Mouse (Mus musculus): ENCODE measurements at regions not wholly inside any gene's neighbourhood (a gene's known extent, or its start where the extent isn't known, plus 50 kb on each side); places are given as distances from the start of the nearest gene placed in this dataset.
A peak's percentile ranks its signal among the peaks of the same experiment; 100 is the strongest.
"Not testable (repeated sequence)": the region's sequence is repeated elsewhere in the genome, so short reads cannot be mapped to it uniquely, and the experiment has no call there.

DNA sequence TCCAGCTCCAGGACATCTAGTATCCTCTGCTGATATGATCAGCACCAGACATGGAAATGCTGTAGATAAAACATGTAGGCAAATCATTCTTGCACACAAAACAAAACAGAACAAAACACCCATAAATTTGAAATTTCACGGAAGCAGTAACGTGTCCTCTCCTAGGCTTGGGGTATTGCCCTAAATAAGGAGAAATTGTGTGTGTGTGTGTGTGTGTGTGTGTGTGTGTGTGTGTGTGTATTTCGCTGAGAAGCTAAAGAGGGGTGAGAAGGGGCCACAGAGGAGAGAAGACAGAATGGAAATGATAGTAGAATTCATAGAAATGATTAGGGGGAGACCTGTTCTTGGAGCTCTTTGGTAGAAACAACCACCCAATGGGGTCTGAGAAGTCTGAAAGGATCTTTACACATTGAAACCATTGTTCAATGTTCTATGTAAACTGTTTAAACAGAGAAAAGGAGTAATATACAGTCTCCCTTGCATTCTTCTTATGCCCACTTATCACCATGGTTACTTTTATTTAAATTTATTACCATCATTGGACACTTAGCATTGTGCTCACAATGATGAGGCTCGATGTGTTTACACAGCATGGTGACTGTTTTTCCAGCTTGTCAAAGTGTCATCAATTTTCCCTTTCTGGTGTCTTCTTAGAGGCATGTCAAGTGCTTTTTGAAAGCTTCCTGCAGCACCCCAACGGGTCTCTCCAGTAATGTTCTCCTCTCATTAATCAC is 317.3 kb upstream of the 4933412E24Rik start:
- DNase-seq (ENCODE audit: low spot score), result no peak

DNA sequence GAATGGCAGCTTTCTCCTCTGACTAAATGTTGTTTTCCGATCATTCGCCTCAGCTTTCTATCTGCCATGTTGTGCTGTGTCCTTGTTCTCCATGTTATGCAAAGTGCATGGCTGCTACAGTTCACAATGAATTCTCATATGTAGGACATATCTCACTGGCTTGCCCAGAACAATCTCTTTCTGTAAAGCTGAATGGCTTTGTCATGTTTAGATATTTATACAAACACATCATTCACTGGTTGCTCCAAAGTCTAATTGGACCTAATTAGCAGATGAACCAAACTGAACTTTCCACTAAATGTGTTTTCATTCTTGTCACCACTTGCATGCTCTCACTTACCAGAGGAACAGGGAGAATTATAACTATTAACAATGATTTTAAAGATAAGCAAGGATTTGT is 301.2 kb upstream of the 4933412E24Rik start:
- DNase-seq (ENCODE audit: low spot score), result no peak

DNA sequence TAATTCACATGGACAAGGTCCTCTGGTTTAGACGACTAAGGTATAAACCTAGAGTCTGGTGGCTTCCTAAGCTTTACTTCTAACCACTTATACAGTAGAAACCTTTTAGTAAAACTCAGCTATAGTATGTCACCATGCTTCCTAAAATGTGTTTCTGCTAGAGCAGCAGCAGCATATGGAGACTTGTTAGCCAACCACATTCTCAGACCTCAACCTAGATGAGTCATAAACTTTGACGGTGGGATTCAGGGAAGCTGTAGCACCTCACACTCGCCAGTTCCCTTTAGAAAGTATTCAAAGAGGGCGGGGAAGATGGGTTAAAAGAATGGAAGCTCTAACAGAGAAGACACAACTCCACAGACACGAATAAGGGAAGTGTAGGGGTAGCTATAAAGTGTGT is 298.8 kb upstream of the 4933412E24Rik start:
- no peak for DNase-seq (ENCODE audit: low spot score)

DNA sequence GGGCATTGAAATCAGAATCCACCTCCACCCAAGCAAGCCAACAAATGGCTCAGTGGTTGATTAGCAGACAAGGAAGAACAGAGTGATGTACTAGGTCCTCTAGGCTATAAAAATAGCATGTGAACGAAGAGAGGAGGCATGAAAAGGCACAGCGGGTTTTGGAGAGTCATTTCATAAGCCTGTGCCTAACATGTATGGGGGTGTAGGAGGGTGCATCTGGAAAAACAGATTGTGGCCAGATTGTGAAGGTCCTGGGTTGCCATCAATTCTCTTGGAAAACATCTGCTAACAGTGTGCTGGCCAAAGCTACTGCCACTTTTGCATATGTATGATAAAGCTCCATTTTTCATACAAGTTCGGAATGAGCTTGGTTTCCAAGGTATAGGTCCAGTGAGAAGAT is 293.5 kb upstream of the 4933412E24Rik start:
- no peak for DNase-seq (ENCODE audit: low spot score)

DNA sequence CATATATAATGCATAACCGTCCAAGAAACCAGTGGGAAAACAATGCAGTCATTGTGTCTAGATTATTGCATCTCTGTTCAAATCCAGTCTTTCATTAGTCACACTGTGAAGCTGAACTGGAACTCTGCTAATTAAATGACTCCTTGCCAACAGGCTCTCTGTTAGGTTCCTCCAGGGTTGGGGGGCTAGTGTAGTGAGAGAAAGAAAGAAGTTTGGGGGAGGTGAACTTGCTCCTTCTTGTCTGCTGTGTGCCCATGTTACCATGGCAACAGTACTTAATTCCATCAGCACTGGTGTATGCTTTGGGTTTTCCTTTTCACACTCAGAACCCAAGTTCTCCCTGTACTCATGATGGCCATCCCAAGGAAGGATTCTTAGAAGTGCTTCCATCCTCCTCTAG is 292.6 kb upstream of the 4933412E24Rik start:
- DNase-seq (ENCODE audit: low spot score), result no peak

DNA sequence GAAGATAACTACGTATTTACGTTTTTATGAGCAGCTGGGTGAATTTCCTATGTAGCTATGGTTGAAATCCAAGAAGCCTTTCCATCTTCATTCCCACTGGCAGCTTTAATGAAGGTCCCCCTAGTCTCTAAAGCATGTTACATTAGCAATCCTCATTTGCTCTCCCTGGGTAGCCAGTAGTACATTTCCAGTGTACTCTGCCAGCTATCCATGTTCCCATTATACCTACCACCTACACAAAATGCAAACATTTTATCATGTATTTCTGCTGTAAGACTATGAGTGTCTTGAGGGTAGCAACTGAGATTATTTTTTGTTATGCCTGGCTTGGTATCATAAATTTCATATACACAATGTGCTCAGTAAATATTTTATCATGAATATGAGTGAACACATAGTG is 291.7 kb upstream of the 4933412E24Rik start:
- no peak for DNase-seq (ENCODE audit: low spot score)

DNA sequence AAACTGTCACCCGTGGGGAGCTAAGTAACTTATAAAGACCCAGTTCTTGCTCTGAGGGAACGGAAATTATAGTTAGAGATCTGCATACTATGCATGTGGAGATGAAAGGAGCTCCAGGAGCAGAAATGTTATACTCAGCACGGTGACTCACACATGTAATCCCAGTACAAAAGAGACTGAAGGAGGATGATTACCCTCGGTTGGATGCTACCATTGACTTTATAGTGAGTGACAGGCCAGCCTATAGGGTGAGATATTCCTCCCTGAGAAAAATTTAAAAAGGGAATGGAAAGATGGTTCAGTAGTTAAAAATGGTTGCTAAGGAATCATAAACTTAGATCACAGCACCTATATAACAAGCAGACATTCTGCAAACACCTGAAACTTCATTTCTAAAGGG is 287.1 kb upstream of the 4933412E24Rik start:
- DNase-seq (ENCODE audit: low spot score), result no peak

DNA sequence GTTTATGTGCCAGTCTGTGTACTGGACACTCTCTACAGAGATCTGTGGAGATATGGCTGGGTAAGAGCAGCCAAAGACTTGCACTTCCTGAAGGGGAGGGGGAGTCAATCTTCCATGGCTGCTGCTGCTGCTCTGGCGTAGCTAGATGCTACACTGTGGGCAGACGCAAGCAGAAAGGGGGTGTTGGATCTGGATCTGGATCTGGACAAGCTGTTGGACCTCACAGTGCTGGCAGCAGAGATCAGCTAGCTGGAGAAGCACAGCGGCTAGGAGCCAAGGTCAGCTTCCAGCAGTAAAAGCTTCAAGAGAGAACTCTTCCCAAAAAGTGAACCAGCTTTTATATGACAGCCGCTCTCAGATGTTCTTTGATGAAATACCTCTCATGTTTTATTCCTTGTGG is 285.5 kb upstream of the 4933412E24Rik start:
- peak; percentile 20 for DNase-seq (ENCODE audit: low spot score)

DNA sequence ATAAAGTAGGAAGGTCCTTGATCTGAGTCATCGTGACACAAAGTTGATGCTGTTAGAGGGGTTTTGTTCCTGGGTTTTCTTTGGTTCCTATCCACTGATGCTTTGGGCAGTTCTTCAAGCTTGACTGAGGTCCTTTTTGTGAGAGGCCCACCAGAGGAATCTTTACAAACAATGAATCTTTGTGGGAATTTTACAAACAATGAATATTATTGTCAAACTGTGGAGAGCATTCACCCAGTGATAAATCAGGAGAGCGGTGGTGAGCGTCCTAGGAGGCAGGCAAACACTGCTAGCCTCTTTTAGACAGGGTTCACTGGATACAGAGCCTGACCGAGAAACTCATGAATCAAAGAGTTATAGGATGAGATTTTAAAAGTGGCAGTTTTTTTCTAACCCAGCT is 268.9 kb upstream of the 4933412E24Rik start:
- no peak for DNase-seq (ENCODE audit: low spot score)

DNA sequence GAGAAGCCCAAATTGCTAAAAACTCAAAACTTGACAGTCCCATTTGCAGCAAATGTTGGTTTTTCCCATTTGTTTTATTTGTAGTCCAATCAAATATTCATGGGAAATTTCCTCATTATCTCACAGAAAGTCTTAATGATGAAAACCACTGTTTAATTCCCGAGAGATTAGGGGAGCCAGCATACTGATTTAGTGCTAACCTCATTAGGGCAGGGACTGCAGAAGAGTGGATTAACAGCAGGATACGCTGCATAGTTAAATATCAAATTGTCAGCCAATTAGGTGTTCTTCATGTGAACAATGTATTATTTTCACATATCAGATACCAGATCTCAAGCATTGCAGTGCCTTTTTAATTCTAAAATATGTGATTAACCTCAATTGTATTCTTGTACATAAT is 264.0 kb upstream of the 4933412E24Rik start:
- no peak for DNase-seq (ENCODE audit: low spot score)

DNA sequence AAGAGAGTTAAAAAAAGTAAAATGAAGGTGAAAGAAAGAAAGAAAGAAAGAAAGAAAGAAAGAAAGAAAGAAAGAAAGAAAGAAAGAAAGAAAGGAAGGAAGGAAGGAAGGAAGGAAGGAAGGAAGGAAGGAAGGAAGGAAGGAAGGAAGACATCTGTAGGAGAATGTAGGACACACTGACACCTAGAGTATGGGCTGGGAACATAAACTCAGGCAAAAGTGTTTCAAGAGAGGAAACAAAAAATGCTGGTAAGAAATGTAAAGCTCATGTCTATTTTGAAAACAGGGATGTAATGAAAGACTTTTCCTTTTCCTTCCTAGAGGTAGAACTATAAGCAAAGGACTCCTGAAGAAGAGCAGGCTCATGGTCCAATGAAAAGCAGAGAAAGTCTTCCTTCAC is 237.2 kb upstream of the 4933412E24Rik start:
- not testable (repeated sequence) for DNase-seq (ENCODE audit: low spot score)

DNA sequence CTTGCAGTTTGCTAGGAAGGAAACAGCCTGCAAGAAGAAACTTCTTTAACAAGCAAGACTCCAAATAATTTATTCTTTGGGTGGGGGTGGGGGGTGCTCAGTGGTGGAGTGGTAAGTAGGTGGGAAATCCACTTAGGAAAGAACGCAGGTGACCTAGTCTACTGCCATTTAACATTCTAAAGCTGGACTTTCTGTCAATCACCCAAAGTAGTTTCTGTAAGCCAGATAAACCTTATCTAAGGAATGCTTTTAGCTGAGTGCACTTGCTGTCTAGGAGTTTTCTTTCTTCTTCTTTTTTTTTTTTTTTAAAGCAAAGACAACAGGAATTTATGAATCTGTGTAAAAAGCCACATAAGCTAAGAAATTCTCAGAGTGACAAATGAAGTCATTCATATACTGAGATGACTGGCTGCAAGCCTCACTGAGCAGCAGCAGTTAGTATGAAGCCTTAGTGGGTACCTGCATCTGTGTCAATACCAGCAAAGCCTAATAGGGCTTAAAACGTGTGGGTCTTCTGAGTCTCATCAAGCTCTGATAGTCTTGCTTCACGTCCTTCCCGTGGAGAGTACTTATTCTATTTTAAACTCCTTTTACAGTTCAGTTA is 210.0 kb upstream of the 4933412E24Rik start:
- DNase-seq (ENCODE audit: low spot score), result no peak

DNA sequence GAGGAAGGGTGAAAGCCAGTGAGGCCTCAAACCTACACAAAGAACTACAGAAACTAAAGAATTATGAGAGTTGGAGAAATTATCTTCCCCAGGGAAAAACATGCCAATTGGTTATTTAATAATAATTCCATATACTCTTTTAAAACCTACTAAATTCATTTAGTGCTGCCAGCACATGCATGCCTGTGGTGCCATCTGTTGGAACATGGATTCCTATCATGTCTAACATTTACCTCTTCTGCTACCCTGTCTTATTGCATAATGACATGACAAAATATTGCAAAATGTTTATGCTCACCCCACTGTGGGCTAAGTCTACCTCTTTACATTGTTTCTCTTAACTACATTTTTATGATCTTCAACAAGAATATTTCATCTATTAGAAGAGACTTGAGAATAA is 178.7 kb upstream of the 4933412E24Rik start:
- DNase-seq (ENCODE audit: low spot score), result no peak

DNA sequence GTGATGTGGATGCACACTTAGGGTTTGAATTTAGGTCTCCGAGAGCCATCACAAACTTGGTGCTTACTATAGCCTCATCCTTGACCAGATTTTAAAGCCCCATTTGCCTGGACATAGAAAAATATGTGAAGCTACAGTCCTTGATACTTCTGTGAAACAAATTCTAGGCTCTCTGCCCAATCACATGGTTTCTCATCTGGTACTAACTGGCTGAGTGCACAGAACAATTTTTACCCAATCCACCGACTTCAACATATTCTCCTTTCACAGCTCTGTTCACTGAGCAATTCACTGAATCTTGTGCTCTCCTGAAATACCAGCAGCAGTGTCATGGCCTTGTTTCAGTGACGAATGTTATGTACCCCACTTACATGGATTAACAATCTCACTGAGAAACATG is 176.7 kb upstream of the 4933412E24Rik start:
- DNase-seq (ENCODE audit: low spot score), result no peak

DNA sequence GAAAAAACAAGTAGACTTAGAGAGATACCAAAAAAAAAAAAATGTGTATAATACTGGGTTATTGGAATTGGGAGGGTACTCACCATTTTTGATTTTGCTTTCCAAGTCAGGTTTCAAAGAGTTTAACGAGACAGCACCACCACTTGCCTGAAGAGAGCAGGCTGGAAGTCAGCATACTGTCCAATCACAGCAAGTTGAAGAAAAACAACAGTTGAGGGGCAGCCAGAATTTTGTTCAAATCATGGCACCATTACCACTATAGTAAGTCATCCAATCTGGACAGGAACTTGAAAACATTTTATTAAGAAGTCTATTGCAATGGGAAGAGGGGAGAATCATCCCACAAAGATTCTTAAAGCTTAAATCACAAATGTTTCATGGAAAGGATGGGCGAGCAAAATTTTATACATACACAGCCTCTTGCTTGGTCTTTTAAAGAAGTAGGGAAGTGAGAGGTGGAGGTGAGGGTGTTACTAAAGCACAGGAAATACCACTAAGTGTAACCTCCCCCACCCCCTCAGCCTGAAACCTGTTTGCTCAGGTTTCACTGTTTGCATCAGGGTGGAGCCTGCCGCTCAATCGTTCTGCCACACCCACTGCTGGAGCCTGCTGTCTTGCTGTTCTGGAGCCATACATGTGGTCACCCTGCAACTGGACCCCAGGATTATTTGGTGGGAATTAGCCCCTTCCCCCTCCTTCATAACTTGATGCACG is 170.7 kb upstream of the 4933412E24Rik start:
- peak; percentile 10 for DNase-seq (ENCODE audit: low spot score)

DNA sequence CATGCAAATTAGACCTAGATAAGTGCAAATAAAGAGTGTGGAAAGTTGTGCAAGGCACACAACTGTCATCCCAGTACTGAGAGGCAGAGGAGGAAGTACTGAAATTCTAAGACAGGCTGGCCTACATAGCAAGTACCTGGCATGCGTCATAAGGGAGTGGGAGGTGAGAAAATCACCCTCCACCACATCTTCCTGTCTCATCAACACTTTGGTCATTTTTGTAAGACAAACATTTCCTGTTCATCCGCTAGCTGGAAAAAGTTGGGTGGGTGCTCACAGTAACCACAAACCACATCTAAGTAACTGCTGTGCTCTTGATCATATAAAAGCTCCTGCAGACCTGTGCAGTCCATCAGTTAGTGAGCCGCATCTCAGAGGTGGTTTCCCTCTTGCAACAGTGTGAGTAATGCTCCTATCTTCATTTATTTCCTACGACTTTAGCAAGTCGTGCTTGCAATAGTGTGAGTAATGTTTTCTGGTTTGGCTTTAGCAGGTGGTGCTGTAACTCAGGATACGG is 125.2 kb upstream of the 4933412E24Rik start:
- peak; percentile 29 for DNase-seq (ENCODE audit: low spot score)

DNA sequence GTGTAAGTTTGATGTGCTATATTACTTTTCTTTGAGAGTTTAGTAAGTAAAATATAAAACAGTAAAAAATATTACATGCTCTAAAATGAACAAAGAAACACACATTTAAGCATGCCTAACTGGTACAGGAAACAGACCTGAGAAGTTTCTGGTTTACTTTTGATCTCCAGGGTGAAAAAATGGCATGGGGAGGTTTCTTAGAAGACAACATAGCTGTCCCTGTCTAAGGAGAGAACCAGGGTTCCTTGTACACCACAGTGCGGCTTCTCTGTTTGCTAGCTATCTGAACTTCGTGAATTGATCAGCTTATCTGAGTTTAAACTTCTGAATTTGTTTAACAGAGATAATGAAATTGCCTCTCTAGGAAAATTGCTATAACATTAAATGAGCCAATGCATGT is 120.3 kb upstream of the 4933412E24Rik start:
- DNase-seq (ENCODE audit: low spot score), result no peak

DNA sequence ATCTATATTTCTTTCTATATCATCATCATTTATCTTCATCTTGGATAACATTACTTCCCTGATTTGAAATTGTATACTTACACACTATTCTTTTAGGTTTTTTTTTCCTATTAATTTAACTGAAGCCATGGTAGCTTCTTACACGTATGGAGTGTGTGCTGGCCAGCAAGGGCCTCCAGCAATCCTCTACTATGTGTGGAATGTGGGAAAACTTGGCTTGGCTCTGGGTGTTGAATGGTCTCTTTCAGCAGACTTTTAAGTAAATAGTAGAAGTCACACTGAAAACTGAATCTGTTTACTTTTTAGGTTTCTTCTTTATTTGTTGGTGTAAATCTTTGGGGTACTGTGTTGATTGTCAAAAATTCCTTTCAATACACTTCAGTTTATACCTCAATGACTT is 118.1 kb upstream of the 4933412E24Rik start:
- no peak for DNase-seq (ENCODE audit: low spot score)

DNA sequence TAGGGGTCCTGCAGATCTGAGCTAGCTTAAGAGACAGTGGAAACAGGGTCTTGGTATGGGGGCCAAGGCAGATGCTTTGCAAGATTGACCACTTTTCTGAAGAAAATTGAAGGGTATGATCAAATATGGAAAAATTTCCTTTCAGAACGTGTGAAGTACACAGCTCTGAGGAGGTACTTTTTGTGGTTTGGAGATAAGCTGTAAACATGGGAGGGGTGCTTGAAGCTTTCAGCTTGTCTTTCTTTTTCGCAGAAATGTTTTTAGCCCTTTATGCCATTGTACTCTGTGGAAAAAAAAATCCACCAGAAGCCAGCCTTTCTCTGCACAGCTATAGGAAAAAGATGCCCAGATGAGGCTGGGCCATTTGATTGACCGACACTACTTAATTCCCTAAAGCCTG is 116.3 kb upstream of the 4933412E24Rik start:
- DNase-seq (ENCODE audit: low spot score), result peak; percentile 7

DNA sequence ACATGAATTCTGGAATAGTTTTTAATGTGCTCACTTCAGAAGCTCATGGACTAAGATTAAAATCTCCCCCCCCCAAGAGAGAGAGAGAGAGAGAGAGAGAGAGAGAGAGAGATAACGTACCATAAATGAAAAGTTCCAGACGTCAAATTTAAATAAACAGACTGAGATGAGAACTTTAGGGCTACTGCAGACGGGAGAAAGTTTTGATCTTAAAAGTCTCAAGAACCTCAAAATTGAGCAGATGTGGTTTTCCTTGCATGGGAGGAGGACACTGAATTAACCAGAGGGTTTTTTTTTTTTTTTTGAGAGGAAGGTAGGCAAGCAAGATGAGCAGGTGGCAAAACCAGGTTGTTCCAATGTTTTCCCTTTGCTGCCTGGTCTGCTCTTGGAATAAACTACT is 108.0 kb upstream of the 4933412E24Rik start:
- no peak for DNase-seq (ENCODE audit: low spot score)

DNA sequence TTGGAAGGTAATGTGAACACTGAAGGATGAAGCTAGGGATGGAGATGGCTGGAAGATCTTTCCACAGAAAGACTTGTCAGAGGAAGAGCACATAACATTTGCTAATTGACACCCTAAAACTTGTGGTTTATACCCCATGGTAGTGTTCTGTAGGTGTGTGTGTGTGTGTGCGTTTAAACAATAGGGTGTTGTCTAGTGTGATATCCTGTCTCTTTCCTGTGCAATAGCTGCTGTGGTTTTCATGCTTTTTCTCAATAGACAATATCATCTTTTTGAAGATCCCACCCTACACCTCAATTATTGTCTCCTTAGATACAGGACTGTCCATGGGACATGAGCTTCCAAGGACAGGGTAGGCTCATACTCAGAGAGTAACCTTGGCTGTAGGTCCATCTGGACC is 103.5 kb upstream of the 4933412E24Rik start:
- no peak for DNase-seq (ENCODE audit: low spot score)

DNA sequence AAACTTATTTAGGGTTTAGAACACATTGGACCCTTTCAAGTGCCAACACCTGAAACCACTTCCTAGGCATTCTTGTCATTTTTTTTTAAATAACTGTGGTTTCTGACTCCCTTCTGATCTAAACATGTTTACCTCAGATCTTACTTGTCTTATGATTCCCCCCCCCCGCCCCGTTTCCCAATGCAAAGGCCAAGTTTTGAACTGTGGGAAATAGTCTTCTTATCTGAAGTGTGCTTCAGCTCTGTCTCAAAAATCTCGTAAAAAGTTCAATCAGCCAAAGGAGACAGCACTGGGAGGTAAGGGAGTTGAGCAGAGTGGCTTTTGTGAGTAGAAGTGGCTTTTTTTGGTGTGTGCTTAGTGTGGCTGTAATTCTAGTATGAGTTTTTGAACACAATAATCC is 95.5 kb upstream of the 4933412E24Rik start:
- DNase-seq (ENCODE audit: low spot score), result no peak

DNA sequence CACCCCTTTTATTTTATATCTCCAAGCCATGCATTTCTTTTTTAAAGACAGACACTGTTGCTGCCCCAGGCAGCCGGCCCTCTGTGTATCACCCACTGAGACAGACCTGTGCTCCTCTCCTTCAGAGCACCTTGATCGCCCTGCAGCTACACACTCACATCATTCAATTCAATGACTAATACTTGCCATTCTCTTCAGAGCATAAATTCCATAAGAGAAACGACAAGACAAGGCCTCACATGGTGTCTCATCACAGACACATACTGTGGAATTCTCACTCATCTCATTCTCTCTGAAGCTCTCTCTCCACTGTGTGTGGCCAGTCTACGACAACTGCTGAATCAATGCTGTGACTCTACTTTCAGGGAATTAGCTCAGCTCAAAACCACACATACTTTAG is 94.6 kb upstream of the 4933412E24Rik start:
- no peak for DNase-seq (ENCODE audit: low spot score)

Measured in lung, postnatal 25 days (tissue).